ENCODE assay signal across 8 mouse cellular contexts in the genomic region with DNA sequence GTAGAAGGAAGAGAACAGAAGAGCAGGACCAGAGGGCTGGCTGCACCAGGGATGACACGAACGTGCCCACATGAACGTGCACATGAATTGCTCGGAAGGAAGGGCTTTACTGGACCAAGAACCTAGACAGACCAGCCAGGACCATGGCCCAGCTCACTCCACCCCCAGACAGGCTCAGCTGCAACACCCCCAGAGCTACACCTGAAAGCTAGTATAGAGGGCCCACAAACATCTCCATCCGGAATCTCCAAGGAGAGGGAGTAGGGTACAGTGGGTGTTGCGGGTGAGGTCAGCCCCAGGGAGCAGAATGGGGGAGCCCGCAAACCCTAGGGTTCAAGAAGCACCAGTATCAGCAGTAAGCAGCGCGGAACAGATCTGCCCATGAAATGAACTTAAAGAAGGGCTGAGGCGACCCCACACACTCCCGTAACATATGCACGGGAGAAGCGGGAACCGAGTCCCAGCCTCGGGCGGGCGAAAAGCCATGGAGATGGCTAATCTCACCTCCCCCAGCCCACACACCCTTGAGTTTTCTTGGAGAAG. TPM values are rescaled to one million over a fixed set of nuclear protein-coding genes. Genes with fewer than 3 reads are reported as not detected.
A peak's percentile ranks its signal among the peaks of the same experiment; 100 is the strongest.
DNase-seq lines count a peak whose midpoint lies in the region; ATAC-seq and TF ChIP-seq lines count a peak whose summit lies in the region.

No protein-coding gene starts in this region.

- H3K4me2 ChIP-seq in kidney, postnatal 0 days (ENCODE audit: low read length), result peak overlapping the region; percentile 98
- H3K4me2 ChIP-seq in embryonic facial prominence, embryonic 14.5 days (ENCODE audit: low read depth, low read length), result peak overlapping the region; percentile 83
- peak overlapping the region; percentile 99 for H3K4me2 ChIP-seq in hindbrain, postnatal 0 days (ENCODE audit: low read depth, low read length)
- peak overlapping the region; percentile 90 for H3K4me2 ChIP-seq in midbrain, embryonic 16.5 days (ENCODE audit: low read length)

- 0 out of 2 replicates have a peak, but pooled peaks cover 3% of the 10 kb centered on the region for H3K27me3 ChIP-seq in kidney, postnatal 0 days (ENCODE audit: insufficient read depth, low read length)
- H3K27me3 ChIP-seq in embryonic facial prominence, embryonic 14.5 days (replicated peaks; ENCODE audit: control insufficient read depth, insufficient read depth, low read length), result peaks cover 17% of the 10 kb centered on the region
- no peaks in the 10 kb centered on the region; the same call in 1 of the 2 replicates for H3K27me3 ChIP-seq in hindbrain, postnatal 0 days (ENCODE audit: insufficient read depth, low read length)
- H3K27me3 ChIP-seq in midbrain, embryonic 16.5 days (ENCODE audit: control insufficient read depth, insufficient read depth, low read depth, low read length), result peaks cover 23% of the 10 kb centered on the region

- H3K9me3 ChIP-seq in kidney, postnatal 0 days (replicated peaks; ENCODE audit: low read length), result no peaks in the 10 kb centered on the region
- no peaks in the 10 kb centered on the region for H3K9me3 ChIP-seq in embryonic facial prominence, embryonic 14.5 days (ENCODE audit: control insufficient read depth, low read length)
- H3K9me3 ChIP-seq in hindbrain, postnatal 0 days (ENCODE audit: low read length), result no peaks in the 10 kb centered on the region
- H3K9me3 ChIP-seq in midbrain, embryonic 16.5 days (replicated peaks; ENCODE audit: control insufficient read depth, low read length, poor library complexity, severe bottlenecking), result no peaks in the 10 kb centered on the region

- no peaks in the 10 kb centered on the region for H3K36me3 ChIP-seq in kidney, postnatal 0 days (ENCODE audit: insufficient read depth, low read length)
- no peaks in the 10 kb centered on the region for H3K36me3 ChIP-seq in embryonic facial prominence, embryonic 14.5 days (ENCODE audit: control insufficient read depth, insufficient read depth, low read length)
- no peaks in the 10 kb centered on the region for H3K36me3 ChIP-seq in hindbrain, postnatal 0 days (ENCODE audit: insufficient read depth, low read length)
- H3K36me3 ChIP-seq in midbrain, embryonic 16.5 days (ENCODE audit: control insufficient read depth, insufficient read depth, low read length), result no peaks in the 10 kb centered on the region

- no peak; the same call in 1 of the 2 replicates for ATAC-seq in kidney, postnatal 0 days (replicated peaks; ENCODE audit: low FRiP score, low read depth)
- no peak for ATAC-seq in embryonic facial prominence, embryonic 14.5 days (ENCODE audit: low read depth)
- no peak for ATAC-seq in hindbrain, postnatal 0 days
- 0 out of 2 replicates have a peak, but pooled peaks have one; percentile 32 for ATAC-seq in midbrain, embryonic 16.5 days

- no peak for DNase-seq in kidney, postnatal 0 days (ENCODE audit: low spot score)
- DNase-seq in kidney, adult 9 months, result no peak
- DNase-seq in embryonic facial prominence, embryonic 14.5 days (ENCODE audit: low spot score), result no peak
- DNase-seq in hindbrain, postnatal 0 days (ENCODE audit: low spot score), result no peak
- no peak for DNase-seq in right cerebral cortex, postnatal 14 days
- DNase-seq in layer of hippocampus, adult 9-11 months, result no peak
- DNase-seq in left cerebral cortex, postnatal 36 days (ENCODE audit: low spot score in 2 of 2), result no peak

- intact Hi-C loops in left cerebral cortex, postnatal 36 days (cut with DNase I), result no loop called here

- peak overlapping the region; percentile 76 for H3K4me3 ChIP-seq in kidney, postnatal 0 days (replicated peaks; ENCODE audit: low read depth, low read length)
- H3K4me3 ChIP-seq in embryonic facial prominence, embryonic 14.5 days (ENCODE audit: low read depth, low read length), result peak overlapping the region; percentile 84
- peak overlapping the region; percentile 75 for H3K4me3 ChIP-seq in hindbrain, postnatal 0 days (ENCODE audit: low read length)
- peak overlapping the region; percentile 70 for H3K4me3 ChIP-seq in midbrain, embryonic 16.5 days (ENCODE audit: low read depth, low read length)

- H3K9ac ChIP-seq in kidney, postnatal 0 days (ENCODE audit: low read depth, low read length), result peak overlapping the region; percentile 74; the same call in 1 of the 2 replicates
- H3K9ac ChIP-seq in embryonic facial prominence, embryonic 14.5 days (ENCODE audit: low read depth, low read length), result peak overlapping the region; percentile 79; the same call in 1 of the 2 replicates
- peak overlapping the region; percentile 63; the same call in 1 of the 2 replicates for H3K9ac ChIP-seq in hindbrain, postnatal 0 days (replicated peaks; ENCODE audit: low read length)
- H3K9ac ChIP-seq in midbrain, embryonic 16.5 days (ENCODE audit: low read depth, low read length), result no peak overlapping the region; the same call in 1 of the 2 replicates

- no peak for TF ChIP-seq CTCF in kidney, postnatal 0 days (IDR thresholded peaks at IDR 0.05; ENCODE audit: low read depth)
- TF ChIP-seq CTCF in hindbrain, postnatal 0 days (IDR thresholded peaks at IDR 0.05; ENCODE audit: low read depth), result no peak

- H3K27ac ChIP-seq in kidney, postnatal 0 days, result no peak overlapping the region
- H3K27ac ChIP-seq in embryonic facial prominence, embryonic 14.5 days (replicated peaks; ENCODE audit: low read depth, low read length), result no peak overlapping the region
- H3K27ac ChIP-seq in hindbrain, postnatal 0 days, result no peak overlapping the region
- no peak overlapping the region for H3K27ac ChIP-seq in midbrain, embryonic 16.5 days (ENCODE audit: low read length)

- 24% methylated on average over 17 of the region's 17 CpGs for WGBS in kidney, postnatal 0 days
- 18% methylated on average over 17 of the region's 17 CpGs for WGBS in embryonic facial prominence, embryonic 14.5 days
- 28% methylated on average over 17 of the region's 17 CpGs for WGBS in hindbrain, postnatal 0 days
- WGBS in midbrain, embryonic 16.5 days, result 16% methylated on average over 17 of the region's 17 CpGs

- H3K4me1 ChIP-seq in kidney, postnatal 0 days (replicated peaks; ENCODE audit: insufficient read depth, low read length), result peaks cover 28% of the 10 kb centered on the region
- peaks cover 24% of the 10 kb centered on the region; the same call in 1 of the 2 replicates for H3K4me1 ChIP-seq in embryonic facial prominence, embryonic 14.5 days (ENCODE audit: control insufficient read depth, insufficient read depth, low read length)
- peaks cover 12% of the 10 kb centered on the region for H3K4me1 ChIP-seq in hindbrain, postnatal 0 days (ENCODE audit: insufficient read depth, low read length)
- H3K4me1 ChIP-seq in midbrain, embryonic 16.5 days (ENCODE audit: control insufficient read depth, insufficient read depth, low read length), result peaks cover 11% of the 10 kb centered on the region

RNA-seq across cellular contexts. Expression of a gene that starts 1.4 kb away (rescaled TPM):
- 11.3 and 12.2 TPM in 2 replicates for polyA plus RNA-seq in kidney, postnatal 0 days (2015; fragmentation: Nextera tagmentation; extraction: Ambion mirVana)
- 7.0 and 8.9 TPM in 2 replicates for polyA plus RNA-seq in embryonic facial prominence, embryonic 14.5 days (2014; fragmentation: Nextera tagmentation; extraction: Ambion mirVana)
- total RNA-seq in hindbrain, postnatal 0 days (2014; rRNA removed), result 50.1 and 61.4 TPM in 2 replicates
- 28.7 and 29.9 TPM in 2 replicates for polyA plus RNA-seq in hindbrain, postnatal 0 days (2015; fragmentation: Nextera tagmentation; extraction: Ambion mirVana)
- 14.1 and 18.1 TPM in 2 replicates for polyA plus RNA-seq in midbrain, embryonic 16.5 days (2015; fragmentation: Nextera tagmentation; extraction: Ambion mirVana)
- total RNA-seq in left cerebral cortex, postnatal 36 days (2021), result 10 to 100 TPM; 69.8 to 75.7 TPM
